Mouse (Mus musculus) liver, embryonic 14.5 days (tissue): ENCODE results near the gene Pfdn6. TPM values are rescaled to one million over a fixed set of nuclear protein-coding genes. Genes with fewer than 3 reads are reported as not detected.
A peak's percentile ranks its signal among the peaks of the same experiment; 100 is the strongest.
"Not testable (repeated sequence)": the region's sequence is repeated elsewhere in the genome, so short reads cannot be mapped to it uniquely, and the experiment has no call there.

Experiments used
- ATAC-seq: fragments of 200-750 bp; cut with Nextera tagmentation; 2 replicates; pipeline ENCODE4 v1.8.0; 2017; ENCODE audit warnings: moderate number of reproducible peaks, mild to moderate bottlenecking, moderate library complexity; ENCODE audit not compliant: insufficient read depth
- DNase-seq, 3 experiments: peaks; one replicate each; pipeline ENCODE4 v3.0.0-alpha.2; 2012 to 2013; ENCODE audit warnings: low read depth in 3 of 3, low spot score in 3 of 3
- H3K27ac ChIP-seq: fragments of 300-500 bp; sonication (generic); 2 replicates; pipeline ENCODE4 v1.5.1; 2014; ENCODE audit warnings: moderate library complexity, mild to moderate bottlenecking, control low read depth, inconsistent platforms
- H3K27me3 ChIP-seq: fragments of 300-500 bp; sonication (generic); 2 replicates; pipeline ENCODE4 v1.6.1; 2014; ENCODE audit warnings: mild to moderate bottlenecking, low read length, moderate library complexity; ENCODE audit not compliant: control insufficient read depth, insufficient read depth
- H3K36me3 ChIP-seq: fragments of 300-500 bp; sonication (generic); replicated peaks from 2 replicates; pipeline ENCODE4 v1.6.1; 2014; ENCODE audit warnings: low read depth; ENCODE audit not compliant: control insufficient read depth, insufficient read depth
- H3K4me1 ChIP-seq, 2 experiments: fragments of 200-500 bp in 1 of 2; fragments of 300-500 bp in 1 of 2; sonication (generic) in 1 of 2; replicated peaks; 2 replicates each; pipeline ENCODE4 v1.6.1; 2012 to 2014; ENCODE audit warnings: antibody characterized with exemption in 1 of 2, inconsistent platforms in 1 of 2, low read length in 1 of 2; ENCODE audit not compliant: control insufficient read depth in 2 of 2, insufficient read depth in 2 of 2
- H3K4me2 ChIP-seq: fragments of 300-500 bp; sonication (generic); 2 replicates; pipeline ENCODE4 v1.6.1; 2014; ENCODE audit warnings: low read depth, mild to moderate bottlenecking, control low read depth, moderate library complexity
- H3K4me3 ChIP-seq, 2 experiments: fragments of 200-500 bp in 1 of 2; fragments of 300-500 bp in 1 of 2; sonication (generic) in 1 of 2; 2 replicates each; pipeline ENCODE4 v1.5.1; 2012 to 2014; ENCODE audit warnings: low read depth in 2 of 2, low read length in 2 of 2, mild to moderate bottlenecking in 2 of 2, control low read depth in 1 of 2, inconsistent platforms in 1 of 2, moderate library complexity in 1 of 2; ENCODE audit not compliant: insufficient read depth in 1 of 2
- H3K9ac ChIP-seq: fragments of 300-500 bp; sonication (generic); replicated peaks from 2 replicates; pipeline ENCODE4 v1.6.1; 2014; ENCODE audit warnings: mild to moderate bottlenecking, control low read depth, moderate library complexity
- H3K9me3 ChIP-seq: fragments of 300-500 bp; sonication (generic); 2 replicates; pipeline ENCODE4 v1.6.1; 2016; ENCODE audit warnings: low read length, mixed read lengths; ENCODE audit not compliant: control insufficient read depth
- CTCF ChIP-seq: IDR thresholded peaks from 2 replicates; pipeline ENCODE4 v1.5.1; 2016; ENCODE audit warnings: antibody characterized with exemption, low read depth, control low read depth
- EP300 ChIP-seq: IDR thresholded peaks from 2 replicates; pipeline ENCODE4 v1.6.1; 2016; ENCODE audit warnings: antibody characterized with exemption, low read depth
- WGBS: fragments of 180-500 bp; shearing (Covaris S2); extraction: QIAGEN DNeasy Blood & Tissue Kit; methylation state at CpG from one replicate; pipeline ENCODE4 v1.1.7; 2014; ENCODE audit not compliant: insufficient replicate concordance; 5-methylcytosine and 5-hydroxymethylcytosine counted together
- polyA plus RNA-seq, 2 experiments: library from polyadenylated mRNA; depleted of rRNA in 1 of 2; stranded (reverse) in 1 of 2; unstranded in 1 of 2; fragments of >200 nt; fragmentation: Nextera tagmentation in 1 of 2; extraction: Ambion mirVana in 1 of 2; gene quantifications; 2 replicates each; pipeline versions ENCODE4 v1.2.1 to v1.2.3; 2012 to 2014

Pfdn6 gene
- polyA plus RNA-seq, 2 experiments: 62.4 to 103 TPM

DNA sequence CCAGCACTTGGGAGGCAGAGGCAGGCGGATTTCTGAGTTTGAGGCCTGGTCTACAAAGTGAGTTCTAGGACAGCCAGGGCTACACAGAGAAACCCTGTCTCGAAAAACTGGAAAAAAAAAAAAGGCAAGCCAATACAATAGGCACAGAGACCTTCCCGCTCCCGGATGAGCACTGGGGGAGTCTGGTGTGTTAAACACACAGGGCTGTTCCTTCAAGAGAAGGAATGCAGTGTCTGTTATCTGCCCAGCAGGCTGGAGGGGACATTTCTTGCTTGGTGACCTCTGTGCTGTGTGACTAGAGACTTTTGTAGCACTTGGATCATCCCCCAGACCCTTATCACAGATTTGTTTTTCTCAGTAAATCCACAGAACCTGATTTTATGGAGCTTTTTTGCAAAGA is 38.5 kb downstream of the Pfdn6 start:
- Histone ChIP-seq H3K9ac (no peak overlapping the region), H3K36me3 (no peaks in the 10 kb centered on the region), H3K4me2 (no peak overlapping the region), H3K4me1 (peaks cover 39 to 57% of the 10 kb centered on the region in 2 experiments), H3K27me3 (no peaks in the 10 kb centered on the region), H3K27ac (no peak overlapping the region), H3K4me3 (no peak overlapping the region), H3K9me3 (no peaks in the 10 kb centered on the region)
- DNase-seq (no peak), ATAC-seq (no peak)
- no peak for TF ChIP-seq CTCF
- no peak for TF ChIP-seq EP300
- 78% methylated on average over 4 of the region's 4 CpGs for WGBS

DNA sequence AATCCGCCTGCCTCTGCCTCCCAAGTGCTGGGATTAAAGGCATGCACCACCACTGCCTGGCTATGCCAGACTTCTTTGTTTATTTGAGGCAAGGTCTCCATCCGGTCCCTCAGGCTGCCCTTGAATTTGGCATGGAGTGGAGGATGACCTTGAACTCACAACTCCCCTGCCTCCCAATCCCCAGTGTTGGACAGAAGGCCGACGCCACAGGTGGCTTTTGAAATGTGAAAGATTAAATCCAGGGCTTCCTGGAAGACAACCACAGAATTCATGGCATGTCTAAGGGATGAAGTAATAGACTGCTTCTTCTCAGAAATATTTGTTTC is 39.2 kb downstream of the Pfdn6 start:
- ATAC-seq (no peak), DNase-seq (no peak)
- Histone ChIP-seq H3K27me3 (no peaks in the 10 kb centered on the region), H3K4me2 (no peak overlapping the region), H3K4me1 (peaks cover 39 to 57% of the 10 kb centered on the region in 2 experiments), H3K9ac (no peak overlapping the region), H3K27ac (no peak overlapping the region), H3K4me3 (no peak overlapping the region), H3K36me3 (no peaks in the 10 kb centered on the region), H3K9me3 (no peaks in the 10 kb centered on the region)
- WGBS: 82% methylated on average over 4 of the region's 4 CpGs
- TF ChIP-seq CTCF: no peak
- no peak for TF ChIP-seq EP300

DNA sequence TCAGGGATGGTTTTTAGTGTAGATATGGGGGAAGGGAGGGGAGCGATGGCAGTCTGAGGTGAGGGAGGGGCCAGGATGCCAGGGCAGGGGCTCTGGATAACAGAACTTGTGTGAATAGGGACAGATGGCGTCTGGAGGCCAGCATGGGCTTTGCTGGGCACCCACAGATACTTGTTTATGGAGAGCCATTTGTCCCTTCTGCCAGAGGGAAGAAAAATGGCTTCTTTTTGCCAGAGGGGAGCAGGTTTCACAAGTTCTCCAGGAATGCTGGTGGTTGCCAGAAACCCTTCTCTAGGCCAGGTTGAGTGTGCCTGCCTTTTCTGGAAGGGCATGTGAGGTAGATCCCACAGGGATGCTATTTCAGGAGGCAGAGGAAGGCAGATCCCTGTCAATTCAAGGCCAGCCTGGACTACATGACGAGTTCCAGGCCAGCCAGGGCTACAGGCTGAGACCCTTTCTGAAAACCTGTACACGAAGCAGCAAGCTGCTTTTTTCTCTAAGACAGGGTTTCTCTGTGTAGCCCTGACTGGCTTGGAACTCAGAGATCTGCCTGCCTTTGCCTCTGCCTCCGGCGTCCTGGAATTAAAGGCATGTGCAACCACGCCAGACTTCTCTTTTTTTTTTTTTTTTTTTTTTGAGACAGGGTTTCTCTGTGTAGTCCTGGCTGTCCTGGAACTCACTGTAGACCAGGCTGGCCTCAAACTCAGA is 39.7 kb downstream of the Pfdn6 start:
- H3K9ac ChIP-seq: peak overlapping the region; percentile 25; the same call in 1 of the 2 replicates
- H3K9me3 ChIP-seq: no peaks in the 10 kb centered on the region
- 57% methylated on average over 7 of the region's 7 CpGs for WGBS
- no peak overlapping the region for H3K4me3 ChIP-seq
- TF ChIP-seq EP300: no peak
- no peak for TF ChIP-seq CTCF
- H3K27me3 ChIP-seq: no peaks in the 10 kb centered on the region
- H3K36me3 ChIP-seq: no peaks in the 10 kb centered on the region
- H3K27ac ChIP-seq: peak overlapping the region; percentile 87
- H3K4me1 ChIP-seq: peaks cover 39 to 57% of the 10 kb centered on the region in 2 experiments
- peak overlapping the region; percentile 11 for H3K4me2 ChIP-seq
- DNase-seq: no peak
- ATAC-seq: peak; percentile 36; the same call in 1 of the 2 replicates

DNA sequence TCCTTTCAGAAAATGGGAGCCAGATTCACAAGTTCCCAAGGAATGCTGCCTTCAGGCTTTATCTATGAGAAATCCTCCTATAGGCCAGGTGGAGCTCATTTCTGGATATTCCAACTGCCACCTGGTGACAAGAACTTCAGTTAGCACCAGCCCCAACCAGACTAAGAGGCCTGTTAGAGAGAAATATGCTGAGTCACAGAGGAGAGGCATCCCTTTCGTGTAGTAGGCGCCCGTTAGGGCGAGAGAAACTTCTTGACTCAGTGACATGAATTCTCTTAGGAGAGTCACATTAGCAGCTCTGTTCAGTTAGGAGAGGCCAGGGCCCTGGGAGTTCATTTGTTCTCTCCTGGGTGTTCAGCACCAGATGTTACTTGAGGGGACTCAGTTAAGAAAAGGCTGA is 40.5 kb downstream of the Pfdn6 start:
- no peaks in the 10 kb centered on the region for H3K9me3 ChIP-seq
- ATAC-seq (peak; percentile 77), DNase-seq (peak; percentile 66 to 73 (median 71))
- H3K4me1 ChIP-seq: peaks cover 39 to 57% of the 10 kb centered on the region in 2 experiments
- no peaks in the 10 kb centered on the region for H3K36me3 ChIP-seq
- H3K9ac ChIP-seq: peak overlapping the region; percentile 25
- H3K27ac ChIP-seq: peak overlapping the region; percentile 87
- WGBS: 18% methylated on average over 4 of the region's 4 CpGs
- H3K27me3 ChIP-seq: no peaks in the 10 kb centered on the region
- TF ChIP-seq CTCF: no peak
- peak; percentile 20; the same call in 1 of the 2 replicates for TF ChIP-seq EP300
- H3K4me2 ChIP-seq: peak overlapping the region; percentile 11
- H3K4me3 ChIP-seq: no peak overlapping the region

DNA sequence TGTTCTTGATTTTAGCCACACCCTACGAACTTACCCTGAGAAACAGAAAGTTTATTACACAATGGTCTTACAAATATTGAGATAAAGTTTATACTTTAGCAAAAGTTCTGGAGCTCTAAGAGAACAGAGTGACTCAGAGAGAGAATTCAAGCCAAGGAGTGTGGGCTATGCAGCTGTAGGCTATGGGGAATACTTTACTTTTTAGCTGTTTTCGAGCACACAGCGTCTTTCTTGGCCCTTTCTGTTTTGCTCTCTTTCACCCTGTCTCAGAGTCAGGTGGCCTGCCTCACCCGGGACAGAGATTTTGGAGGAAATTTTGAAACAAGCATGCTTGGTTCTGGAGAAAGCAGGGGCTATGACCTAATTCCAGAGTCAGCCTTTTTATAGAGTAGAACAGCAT is 42.0 kb downstream of the Pfdn6 start:
- Histone ChIP-seq H3K27ac (peak overlapping the region; percentile 87), H3K4me1 (peaks cover 35 to 46% of the 10 kb centered on the region in 2 experiments)
- not testable (repeated sequence) for H3K9me3 ChIP-seq, H3K4me2 ChIP-seq, H3K27me3 ChIP-seq, ATAC-seq, H3K4me3 ChIP-seq, DNase-seq, H3K9ac ChIP-seq, H3K36me3 ChIP-seq
- 63% methylated on average over 4 of the region's 4 CpGs for WGBS
